Mouse (Mus musculus): ENCODE measurements around the gene Tmeff2. TPM values are rescaled to one million over a fixed set of nuclear protein-coding genes. Genes with fewer than 3 reads are reported as not detected.

Gene Tmeff2
- polyA plus RNA-seq, 1 experiment from 2014 or later = 1.6 TPM

GRCm38 (mm10) chr1:51094713-51095112 lies 194.3 kb downstream of the Tmeff2 start:
- Histone ChIP-seq H3K36me3 (no peaks in the 10 kb centered on the region), H3K4me1 (no peaks in the 10 kb centered on the region), H3K9me3 (replicated peaks) (no peaks in the 10 kb centered on the region), H3K27ac (no peak overlapping the region), H3K27me3 (ENCODE audit: low read depth, poor library complexity, severe bottlenecking) (no peaks in the 10 kb centered on the region), H3K4me3 (no peak overlapping the region)
- 79% methylated on average over 2 of the region's 2 CpGs for WGBS
- no peak for DNase-seq (ENCODE audit: low spot score)

GRCm38 (mm10) chr1:51096848-51097598 lies 196.6 kb downstream of the Tmeff2 start:
- 89% methylated on average over 4 of the region's 4 CpGs for WGBS
- DNase-seq (ENCODE audit: low spot score) = no peak
- no peak overlapping the region for H3K27ac ChIP-seq
- no peaks in the 10 kb centered on the region for H3K4me1 ChIP-seq
- no peaks in the 10 kb centered on the region for H3K36me3 ChIP-seq
- H3K9me3 ChIP-seq (replicated peaks) = no peaks in the 10 kb centered on the region
- no peak overlapping the region for H3K4me3 ChIP-seq
- no peaks in the 10 kb centered on the region for H3K27me3 ChIP-seq (ENCODE audit: low read depth, poor library complexity, severe bottlenecking)

- no peaks in the 10 kb centered on the region for H3K9me3 ChIP-seq (replicated peaks)
- 85% methylated on average over 2 of the region's 2 CpGs for WGBS
- H3K4me3 ChIP-seq = no peak overlapping the region
- no peaks in the 10 kb centered on the region for H3K4me1 ChIP-seq
- no peak overlapping the region for H3K27ac ChIP-seq
- no peak for DNase-seq (ENCODE audit: low spot score)
- no peaks in the 10 kb centered on the region for H3K36me3 ChIP-seq
- H3K27me3 ChIP-seq (ENCODE audit: low read depth, poor library complexity, severe bottlenecking) = no peaks in the 10 kb centered on the region
Observed at GRCm38 (mm10) chr1:51101034-51101590, 200.7 kb downstream of the Tmeff2 start.

DNA sequence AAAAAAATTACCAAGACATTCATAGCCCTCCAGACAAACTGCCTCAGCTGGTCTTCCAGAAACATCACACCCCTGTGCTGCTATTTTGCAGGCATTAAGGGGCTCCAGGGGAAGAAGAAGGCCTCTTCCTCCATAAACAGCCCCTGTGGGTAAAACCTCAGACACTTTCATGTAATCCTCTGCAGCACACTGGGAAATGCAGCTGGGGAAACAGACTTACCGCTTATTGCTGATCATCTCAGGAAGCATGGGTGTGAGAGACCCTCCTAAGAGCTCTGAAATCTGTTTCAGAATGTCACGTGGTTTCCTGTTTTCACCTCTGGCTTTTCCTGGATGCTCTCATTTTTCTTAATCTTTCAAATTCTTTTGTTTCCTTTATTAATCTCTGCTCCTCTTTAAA lies 204.3 kb downstream of the Tmeff2 start:
- Histone ChIP-seq H3K27me3 (ENCODE audit: low read depth, poor library complexity, severe bottlenecking) (no peaks in the 10 kb centered on the region), H3K9me3 (replicated peaks) (no peaks in the 10 kb centered on the region), H3K4me1 (no peaks in the 10 kb centered on the region), H3K4me3 (no peak overlapping the region), H3K36me3 (no peaks in the 10 kb centered on the region), H3K27ac (no peak overlapping the region)
- no peak for DNase-seq (ENCODE audit: low spot score)
- 73% methylated on average over 2 of the region's 2 CpGs for WGBS

GRCm38 (mm10) chr1:51106401-51106920 lies 206.0 kb downstream of the Tmeff2 start:
- Histone ChIP-seq H3K9me3 (replicated peaks) (no peaks in the 10 kb centered on the region), H3K36me3 (no peaks in the 10 kb centered on the region), H3K27ac (no peak overlapping the region), H3K27me3 (ENCODE audit: low read depth, poor library complexity, severe bottlenecking) (no peaks in the 10 kb centered on the region), H3K4me3 (no peak overlapping the region), H3K4me1 (no peaks in the 10 kb centered on the region)
- WGBS = 85% methylated on average over 4 of the region's 4 CpGs
- DNase-seq (ENCODE audit: low spot score) = no peak

DNA sequence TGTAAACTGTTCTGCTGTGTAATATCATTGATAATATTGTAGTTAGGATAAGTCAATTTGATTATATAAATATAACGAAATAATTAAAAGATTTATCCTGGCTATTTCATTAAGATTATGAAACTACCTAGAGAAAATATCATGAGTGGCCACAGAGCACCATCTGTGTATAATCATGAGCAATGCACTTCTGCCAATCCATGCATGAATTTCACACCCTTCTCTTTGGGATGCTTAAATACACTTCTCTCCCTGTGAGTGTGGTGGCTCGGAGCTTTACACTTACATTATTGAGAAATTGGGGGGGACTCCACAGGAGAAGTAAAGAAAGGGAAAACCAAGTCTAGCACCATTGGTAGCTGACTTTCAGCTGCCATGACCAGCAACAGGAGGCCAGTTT lies 206.9 kb downstream of the Tmeff2 start:
- Histone ChIP-seq H3K27me3 (ENCODE audit: low read depth, poor library complexity, severe bottlenecking) (no peaks in the 10 kb centered on the region), H3K4me1 (no peaks in the 10 kb centered on the region), H3K27ac (no peak overlapping the region), H3K36me3 (no peaks in the 10 kb centered on the region), H3K9me3 (replicated peaks) (no peaks in the 10 kb centered on the region), H3K4me3 (no peak overlapping the region)
- WGBS = 83% methylated on average over 2 of the region's 2 CpGs
- no peak for DNase-seq (ENCODE audit: low spot score)

GRCm38 (mm10) chr1:51114721-51115120 lies 214.3 kb downstream of the Tmeff2 start:
- no peaks in the 10 kb centered on the region for H3K36me3 ChIP-seq
- no peak overlapping the region for H3K4me3 ChIP-seq
- H3K27ac ChIP-seq = no peak overlapping the region
- H3K27me3 ChIP-seq (ENCODE audit: low read depth, poor library complexity, severe bottlenecking) = no peaks in the 10 kb centered on the region
- no peaks in the 10 kb centered on the region for H3K9me3 ChIP-seq (replicated peaks)
- H3K4me1 ChIP-seq = no peaks in the 10 kb centered on the region
- 92% methylated on average over 5 of the region's 5 CpGs for WGBS
- DNase-seq (ENCODE audit: low spot score) = no peak

- Histone ChIP-seq H3K4me3 (no peak overlapping the region), H3K27me3 (ENCODE audit: low read depth, poor library complexity, severe bottlenecking) (no peaks in the 10 kb centered on the region), H3K9me3 (replicated peaks) (no peaks in the 10 kb centered on the region), H3K36me3 (no peaks in the 10 kb centered on the region), H3K4me1 (no peaks in the 10 kb centered on the region), H3K27ac (no peak overlapping the region)
- no peak for DNase-seq (ENCODE audit: low spot score)
- WGBS = 87% methylated on average over 5 of the region's 5 CpGs
Observed at GRCm38 (mm10) chr1:51115761-51116160, 215.3 kb downstream of the Tmeff2 start.

DNA sequence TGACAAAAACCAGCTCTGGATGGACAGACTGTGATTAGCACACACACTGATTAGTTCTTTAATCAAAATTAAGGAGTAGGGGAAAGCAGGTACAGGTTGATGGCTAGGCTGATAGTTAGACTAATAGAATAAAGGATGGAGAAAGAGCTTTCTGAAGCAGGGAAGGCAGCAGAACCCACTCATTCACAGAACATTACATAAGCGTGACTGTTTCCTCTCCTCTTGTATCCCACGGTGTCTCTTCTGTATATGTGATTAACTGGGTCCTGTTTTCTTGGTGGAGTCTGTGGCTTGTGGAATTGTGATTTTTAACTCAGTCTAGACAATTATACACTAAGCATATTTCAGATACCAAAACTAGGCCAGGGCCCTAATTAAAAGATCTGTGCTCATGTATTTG lies 217.4 kb downstream of the Tmeff2 start:
- 90% methylated on average over 2 of the region's 2 CpGs for WGBS
- H3K9me3 ChIP-seq (replicated peaks) = no peaks in the 10 kb centered on the region
- H3K27me3 ChIP-seq (ENCODE audit: low read depth, poor library complexity, severe bottlenecking) = no peaks in the 10 kb centered on the region
- no peak overlapping the region for H3K4me3 ChIP-seq
- DNase-seq (ENCODE audit: low spot score) = no peak
- H3K27ac ChIP-seq = no peak overlapping the region
- no peaks in the 10 kb centered on the region for H3K36me3 ChIP-seq
- H3K4me1 ChIP-seq = no peaks in the 10 kb centered on the region

GRCm38 (mm10) chr1:51125671-51126424 lies 225.4 kb downstream of the Tmeff2 start:
- Histone ChIP-seq H3K27me3 (ENCODE audit: low read depth, poor library complexity, severe bottlenecking) (no peaks in the 10 kb centered on the region), H3K4me1 (0 out of 2 replicates have a peak, but pooled peaks cover 2% of the 10 kb centered on the region), H3K36me3 (no peaks in the 10 kb centered on the region), H3K27ac (no peak overlapping the region), H3K4me3 (no peak overlapping the region), H3K9me3 (replicated peaks) (no peaks in the 10 kb centered on the region)
- DNase-seq (ENCODE audit: low spot score) = no peak
- 78% methylated on average over 10 of the region's 10 CpGs for WGBS

GRCm38 (mm10) chr1:51126425-51126765 lies 225.9 kb downstream of the Tmeff2 start:
- Histone ChIP-seq H3K36me3 (no peaks in the 10 kb centered on the region), H3K9me3 (replicated peaks) (no peaks in the 10 kb centered on the region), H3K27me3 (ENCODE audit: low read depth, poor library complexity, severe bottlenecking) (no peaks in the 10 kb centered on the region), H3K27ac (no peak overlapping the region), H3K4me3 (no peak overlapping the region), H3K4me1 (0 out of 2 replicates have a peak, but pooled peaks cover 2% of the 10 kb centered on the region)
- no peak for DNase-seq (ENCODE audit: low spot score)
- WGBS = 84% methylated on average over 5 of the region's 5 CpGs

DNA sequence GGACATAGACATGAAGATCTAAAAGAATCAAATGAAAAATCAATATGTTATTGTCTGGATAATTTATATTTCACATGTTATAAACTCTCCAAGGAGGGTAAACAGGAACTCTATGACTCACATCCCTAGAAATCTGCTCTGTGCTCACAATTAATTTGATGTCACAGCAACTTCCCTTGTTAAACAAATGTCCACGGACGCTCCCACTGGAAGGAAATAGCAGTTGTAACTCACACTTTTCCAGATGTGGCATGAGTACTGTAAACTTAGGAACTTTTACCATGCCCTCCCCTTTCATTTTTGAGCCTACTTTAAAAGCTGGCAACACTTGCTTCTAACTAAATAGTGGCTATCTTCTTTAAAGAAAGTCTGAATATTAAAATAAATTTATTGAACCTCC lies 236.3 kb downstream of the Tmeff2 start:
- Histone ChIP-seq H3K36me3 (no peaks in the 10 kb centered on the region), H3K4me1 (peaks cover 23% of the 10 kb centered on the region), H3K9me3 (replicated peaks) (no peaks in the 10 kb centered on the region), H3K27ac (no peak overlapping the region), H3K27me3 (ENCODE audit: low read depth, poor library complexity, severe bottlenecking) (no peaks in the 10 kb centered on the region), H3K4me3 (no peak overlapping the region)
- 37% methylated on average over 2 of the region's 2 CpGs for WGBS
- no peak for DNase-seq (ENCODE audit: low spot score)

DNA sequence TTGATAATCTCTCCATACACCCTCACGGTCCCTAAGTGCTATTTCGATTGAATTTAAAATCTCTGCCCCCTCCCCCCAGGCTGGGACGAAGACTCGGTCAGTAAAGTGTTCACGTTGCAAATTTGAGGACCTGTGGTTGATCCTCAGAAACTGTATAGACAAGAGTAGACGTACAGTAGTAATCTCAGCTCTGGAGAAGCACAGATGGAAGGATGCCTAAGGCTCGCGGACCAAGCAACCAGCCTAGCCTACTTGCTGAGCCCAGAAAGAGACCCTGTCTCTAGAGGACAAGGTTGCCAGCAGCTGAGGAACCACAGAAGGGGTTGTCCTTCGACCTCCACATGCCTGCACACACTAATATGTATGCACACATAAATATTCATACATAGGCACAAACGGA lies 239.2 kb downstream of the Tmeff2 start:
- Histone ChIP-seq H3K4me3 (no peak overlapping the region), H3K4me1 (peaks cover 23% of the 10 kb centered on the region), H3K9me3 (replicated peaks) (no peaks in the 10 kb centered on the region), H3K27ac (no peak overlapping the region), H3K36me3 (no peaks in the 10 kb centered on the region), H3K27me3 (ENCODE audit: low read depth, poor library complexity, severe bottlenecking) (no peaks in the 10 kb centered on the region)
- DNase-seq (ENCODE audit: low spot score) = no peak
- 90% methylated on average over 10 of the region's 10 CpGs for WGBS
